Mouse (Mus musculus) lung, postnatal 0 days (tissue): ENCODE measurements at regions not wholly inside any gene's neighbourhood (a gene's known extent, or its start where the extent isn't known, plus 50 kb on each side); places are given as distances from the start of the nearest gene placed in this dataset.

Experiments used
- ATAC-seq: fragments of 200-750 bp; cut with Nextera tagmentation; 2 replicates; pipeline ENCODE4 v1.8.0; 2017; ENCODE audit warnings: moderate library complexity
- DNase-seq: peaks from one replicate; pipeline ENCODE4 v3.0.0-alpha.2; 2016; ENCODE audit warnings: low spot score
- H3K27ac ChIP-seq: fragments of 300-500 bp; sonication (generic); 2 replicates; pipeline ENCODE4 v1.5.1; 2014; ENCODE audit warnings: antibody characterized with exemption, mild to moderate bottlenecking, low read length, mixed read lengths
- H3K27me3 ChIP-seq: fragments of 300-500 bp; sonication (generic); replicated peaks from 2 replicates; pipeline ENCODE4 v1.6.1; 2014; ENCODE audit warnings: low read length, mixed read lengths; ENCODE audit not compliant: insufficient read depth
- H3K36me3 ChIP-seq: fragments of 300-500 bp; sonication (generic); 2 replicates; pipeline ENCODE4 v1.6.1; 2014; ENCODE audit warnings: low read length, mixed read lengths; ENCODE audit not compliant: insufficient read depth
- H3K4me1 ChIP-seq: fragments of 300-500 bp; sonication (generic); 2 replicates; pipeline ENCODE4 v1.6.1; 2014; ENCODE audit warnings: antibody characterized with exemption, low read depth, low read length, mixed read lengths; ENCODE audit not compliant: insufficient read depth
- H3K4me2 ChIP-seq: fragments of 300-500 bp; sonication (generic); replicated peaks from 2 replicates; pipeline ENCODE4 v1.6.1; 2014; ENCODE audit warnings: low read depth, mild to moderate bottlenecking, low read length, moderate library complexity, mixed read lengths
- H3K4me3 ChIP-seq: fragments of 300-500 bp; sonication (generic); 2 replicates; pipeline ENCODE4 v1.5.1; 2014; ENCODE audit warnings: low read depth, low read length
- H3K9ac ChIP-seq: fragments of 300-500 bp; sonication (generic); replicated peaks from 2 replicates; pipeline ENCODE4 v1.6.1; 2014; ENCODE audit warnings: low read depth, mild to moderate bottlenecking
- H3K9me3 ChIP-seq: fragments of 300-500 bp; sonication (generic); 2 replicates; pipeline ENCODE4 v1.6.1; 2016; ENCODE audit warnings: low read length, mixed read lengths
- CTCF ChIP-seq: IDR thresholded peaks from 2 replicates; pipeline ENCODE4 v1.5.1; 2016; ENCODE audit warnings: antibody characterized with exemption, mild to moderate bottlenecking
- EP300 ChIP-seq: IDR thresholded peaks from 2 replicates; pipeline ENCODE4 v1.6.1; 2016; ENCODE audit warnings: antibody characterized with exemption, mild to moderate bottlenecking, control low read depth
- WGBS: fragments of 180-500 bp; shearing (Covaris S2); extraction: QIAGEN DNeasy Blood & Tissue Kit; methylation state at CpG from one replicate; pipeline ENCODE4 v1.1.7; 2014; 5-methylcytosine and 5-hydroxymethylcytosine counted together

DNA sequence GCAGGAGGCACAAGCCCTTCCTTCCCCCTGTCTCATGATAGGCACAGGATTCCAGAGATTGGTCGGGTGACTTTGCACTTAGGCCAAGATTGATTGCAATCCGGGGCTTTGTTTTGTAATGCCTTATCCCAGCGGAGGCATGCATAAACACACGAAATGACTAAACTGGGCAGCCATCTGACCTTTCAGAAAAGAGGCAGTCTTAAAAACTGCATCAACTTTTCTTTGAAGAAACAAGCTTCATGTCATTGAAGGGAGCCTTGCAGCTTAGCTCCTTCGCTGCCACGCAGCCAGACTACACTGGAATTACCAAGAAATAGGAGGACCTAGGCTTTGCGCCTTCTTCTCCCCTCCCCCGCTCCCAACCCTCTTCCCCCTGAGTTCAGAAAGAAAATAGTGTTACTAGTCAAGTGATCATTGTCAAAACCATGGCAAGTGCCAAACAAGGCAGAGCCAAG is 67.7 kb upstream of the BC052040 start:
- TF ChIP-seq CTCF = no peak
- no peak for TF ChIP-seq EP300
- Histone ChIP-seq H3K4me1 (no peaks in the 10 kb centered on the region), H3K27ac (no peak overlapping the region), H3K4me2 (no peak overlapping the region), H3K9me3 (no peaks in the 10 kb centered on the region), H3K36me3 (no peaks in the 10 kb centered on the region), H3K27me3 (no peaks in the 10 kb centered on the region), H3K4me3 (no peak overlapping the region), H3K9ac (no peak overlapping the region)
- peak; percentile 40 for DNase-seq
- 15% methylated on average over 8 of the region's 8 CpGs for WGBS
- ATAC-seq = 0 out of 2 replicates have a peak, but pooled peaks have one; percentile 38

GRCm38 (mm10) chr2:115514831-115515428 is 66.6 kb upstream of the BC052040 start:
- Histone ChIP-seq H3K9me3 (no peaks in the 10 kb centered on the region), H3K4me1 (no peaks in the 10 kb centered on the region), H3K4me3 (no peak overlapping the region), H3K27me3 (no peaks in the 10 kb centered on the region), H3K27ac (no peak overlapping the region), H3K4me2 (no peak overlapping the region), H3K36me3 (no peaks in the 10 kb centered on the region), H3K9ac (no peak overlapping the region)
- DNase-seq (peak; percentile 62), ATAC-seq (no peak)
- TF ChIP-seq EP300 (no peak), CTCF (peak; percentile 85)
- WGBS = 14% methylated on average over 9 of the region's 9 CpGs

- DNase-seq (no peak), ATAC-seq (no peak)
- TF ChIP-seq EP300 = no peak
- no peak for TF ChIP-seq CTCF
- Histone ChIP-seq H3K9me3 (no peaks in the 10 kb centered on the region), H3K27ac (no peak overlapping the region), H3K36me3 (no peaks in the 10 kb centered on the region), H3K4me1 (no peaks in the 10 kb centered on the region), H3K27me3 (no peaks in the 10 kb centered on the region), H3K4me2 (no peak overlapping the region), H3K4me3 (no peak overlapping the region), H3K9ac (no peak overlapping the region)
- 78% methylated on average over 6 of the region's 6 CpGs for WGBS
Measured at GRCm38 (mm10) chr2:115515470-115515869, 66.0 kb upstream of the BC052040 start.

GRCm38 (mm10) chr2:115516824-115517223 is 64.7 kb upstream of the BC052040 start:
- no peak for DNase-seq
- TF ChIP-seq EP300 (no peak), CTCF (no peak)
- no peak for ATAC-seq

DNA sequence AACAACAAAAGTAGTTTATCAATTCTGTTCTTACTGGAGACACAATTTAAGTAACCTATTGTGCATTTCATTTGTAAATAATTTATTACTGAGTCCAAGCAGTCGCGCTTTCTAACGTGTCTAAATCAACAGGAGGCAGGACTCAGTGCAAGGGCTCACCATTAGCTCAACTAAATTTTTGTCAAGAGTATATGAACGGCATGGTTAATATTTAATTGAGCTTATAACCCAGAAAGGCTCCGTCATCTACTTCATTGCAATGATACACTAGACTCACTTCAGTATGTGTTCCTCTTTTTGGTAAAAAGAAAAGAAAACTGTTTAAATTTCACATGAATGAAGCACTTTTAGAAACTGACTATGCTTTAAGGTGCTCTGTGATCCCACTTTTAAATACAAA is 61.5 kb upstream of the BC052040 start:
- Histone ChIP-seq H3K4me3 (no peak overlapping the region), H3K27me3 (no peaks in the 10 kb centered on the region), H3K27ac (no peak overlapping the region), H3K4me1 (no peaks in the 10 kb centered on the region), H3K9me3 (no peaks in the 10 kb centered on the region), H3K36me3 (no peaks in the 10 kb centered on the region), H3K9ac (no peak overlapping the region), H3K4me2 (no peak overlapping the region)
- no peak for TF ChIP-seq EP300
- TF ChIP-seq CTCF = no peak
- DNase-seq = no peak
- 60% methylated on average over 5 of the region's 5 CpGs for WGBS
- no peak for ATAC-seq

More at GRCm38 (mm10) chr2:115516824-115517223, 64.7 kb upstream of the BC052040 start:
- Histone ChIP-seq H3K9me3 (no peaks in the 10 kb centered on the region), H3K4me2 (no peak overlapping the region), H3K4me1 (no peaks in the 10 kb centered on the region), H3K27ac (no peak overlapping the region), H3K36me3 (no peaks in the 10 kb centered on the region), H3K27me3 (no peaks in the 10 kb centered on the region), H3K4me3 (no peak overlapping the region), H3K9ac (no peak overlapping the region)
- 30% methylated on average over 2 of the region's 2 CpGs for WGBS

DNA sequence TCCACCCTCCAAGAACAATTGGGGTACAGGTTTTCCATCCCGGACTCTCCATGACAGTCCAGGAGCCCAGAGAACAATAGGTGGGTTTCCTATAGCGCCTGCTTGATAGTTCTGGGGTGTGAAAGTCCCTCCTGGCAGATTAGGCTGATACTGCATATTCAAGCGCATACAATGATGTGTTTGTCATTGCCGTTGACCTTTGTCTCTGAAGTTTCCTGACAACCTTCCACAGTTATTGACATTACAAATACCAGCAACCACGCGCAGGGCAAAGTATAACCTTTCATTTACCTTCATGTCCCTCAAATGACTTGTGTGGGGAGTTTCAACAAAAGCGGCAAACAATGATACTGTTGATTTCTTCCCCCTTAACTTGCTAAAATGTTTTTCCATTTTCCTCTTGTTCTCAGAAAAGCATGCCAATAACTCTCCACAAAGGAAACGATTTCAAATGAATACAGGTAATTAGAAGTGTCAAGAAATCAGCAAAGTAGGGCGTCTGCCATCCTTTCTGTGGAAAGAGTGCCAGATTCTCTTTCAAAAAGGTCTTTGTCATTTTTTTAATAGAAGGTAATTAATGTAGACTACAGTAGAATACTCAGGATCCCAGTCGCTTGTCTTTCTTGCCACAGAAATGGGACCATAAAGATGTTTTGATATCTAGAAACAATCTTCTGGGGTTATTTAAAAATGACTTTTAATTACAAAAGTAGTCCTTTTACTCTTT is 60.9 kb upstream of the BC052040 start:
- Histone ChIP-seq H3K4me3 (no peak overlapping the region), H3K27ac (no peak overlapping the region), H3K4me2 (no peak overlapping the region), H3K27me3 (no peaks in the 10 kb centered on the region), H3K9ac (no peak overlapping the region), H3K4me1 (no peaks in the 10 kb centered on the region), H3K36me3 (no peaks in the 10 kb centered on the region), H3K9me3 (no peaks in the 10 kb centered on the region)
- TF ChIP-seq EP300 (no peak), CTCF (no peak)
- WGBS = 41% methylated on average over 10 of the region's 10 CpGs
- DNase-seq (no peak), ATAC-seq (no peak)
